Mouse (Mus musculus): ENCODE measurements around the gene D17H6S53E. TPM values are rescaled to one million over a fixed set of nuclear protein-coding genes. Genes with fewer than 3 reads are reported as not detected.

Gene D17H6S53E
- polyA plus RNA-seq, 1 experiment from 2014 or later, result 10.1 TPM

GRCm38 (mm10) chr17:35125578-35125977 lies 595 bp upstream of the D17H6S53E start:
- Histone ChIP-seq H3K9me3 (ENCODE audit: control insufficient read depth, low read length) (no peaks in the 10 kb centered on the region), H3K9ac (ENCODE audit: low read length) (peak overlapping the region; percentile 84), H3K4me2 (ENCODE audit: low read length) (peak overlapping the region; percentile 76), H3K27ac (replicated peaks in 1 of 2; ENCODE audit: control insufficient read depth in 1 of 2, insufficient read depth in 1 of 2, low read depth in 2 of 2, low read length in 2 of 2) (peak overlapping the region in 1 of 2 experiments; percentile 83; a peak in 2 of 4 replicates), H3K4me1 (ENCODE audit: control insufficient read depth in 2 of 2, insufficient read depth in 2 of 2, low read length in 2 of 2) (peaks cover 9 to 14% of the 10 kb centered on the region in 2 experiments), H3K36me3 (ENCODE audit: control insufficient read depth, insufficient read depth, low read length) (peaks cover 39% of the 10 kb centered on the region), H3K4me3 (ENCODE audit: control insufficient read depth in 1 of 2, insufficient read depth in 1 of 2, low read depth in 1 of 2, low read length in 2 of 2) (peak overlapping the region; percentile 65 to 78), H3K27me3 (ENCODE audit: control insufficient read depth, insufficient read depth, low read length) (no peaks in the 10 kb centered on the region)
- WGBS, result 21% methylated on average over 6 of the region's 6 CpGs
- no peak for ATAC-seq (ENCODE audit: insufficient number of reproducible peaks, insufficient read depth, low FRiP score, low read depth)

- Histone ChIP-seq H3K9ac (ENCODE audit: low read length) (peak overlapping the region; percentile 84), H3K9me3 (ENCODE audit: control insufficient read depth, low read length) (no peaks in the 10 kb centered on the region), H3K4me1 (ENCODE audit: control insufficient read depth in 2 of 2, insufficient read depth in 2 of 2, low read length in 2 of 2) (peaks cover 9 to 13% of the 10 kb centered on the region in 2 experiments), H3K36me3 (ENCODE audit: control insufficient read depth, insufficient read depth, low read length) (peaks cover 39% of the 10 kb centered on the region), H3K27ac (replicated peaks in 1 of 2; ENCODE audit: control insufficient read depth in 1 of 2, insufficient read depth in 1 of 2, low read depth in 2 of 2, low read length in 2 of 2) (peak overlapping the region in 1 of 2 experiments; percentile 83; a peak in 2 of 4 replicates), H3K27me3 (ENCODE audit: control insufficient read depth, insufficient read depth, low read length) (no peaks in the 10 kb centered on the region), H3K4me2 (ENCODE audit: low read length) (peak overlapping the region; percentile 76), H3K4me3 (ENCODE audit: control insufficient read depth in 1 of 2, insufficient read depth in 1 of 2, low read depth in 1 of 2, low read length in 2 of 2) (peak overlapping the region; percentile 65 to 78)
- 62% methylated on average over 13 of the region's 13 CpGs for WGBS
- no peak for ATAC-seq (ENCODE audit: insufficient number of reproducible peaks, insufficient read depth, low FRiP score, low read depth)
Observed at GRCm38 (mm10) chr17:35127017-35127416, 844 bp downstream of the D17H6S53E start.

GRCm38 (mm10) chr17:35128996-35129395 lies 2.8 kb downstream of the D17H6S53E start:
- no peaks in the 10 kb centered on the region for H3K9me3 ChIP-seq (ENCODE audit: control insufficient read depth, low read length)
- H3K27me3 ChIP-seq (ENCODE audit: control insufficient read depth, insufficient read depth, low read length), result no peaks in the 10 kb centered on the region
- H3K36me3 ChIP-seq (ENCODE audit: control insufficient read depth, insufficient read depth, low read length), result peaks cover 32% of the 10 kb centered on the region
- WGBS, result 66% methylated on average over 11 of the region's 11 CpGs
- peaks cover 7 to 9% of the 10 kb centered on the region in 2 experiments for H3K4me1 ChIP-seq (ENCODE audit: control insufficient read depth in 2 of 2, insufficient read depth in 2 of 2, low read length in 2 of 2)
- no peak overlapping the region for H3K4me3 ChIP-seq (ENCODE audit: control insufficient read depth in 1 of 2, insufficient read depth in 1 of 2, low read depth in 1 of 2, low read length in 2 of 2)
- H3K27ac ChIP-seq (replicated peaks in 1 of 2; ENCODE audit: control insufficient read depth in 1 of 2, insufficient read depth in 1 of 2, low read depth in 2 of 2, low read length in 2 of 2), result no peak overlapping the region
- H3K4me2 ChIP-seq (ENCODE audit: low read length), result no peak overlapping the region
- no peak for ATAC-seq (ENCODE audit: insufficient number of reproducible peaks, insufficient read depth, low FRiP score, low read depth)
- H3K9ac ChIP-seq (ENCODE audit: low read length), result no peak overlapping the region

GRCm38 (mm10) chr17:35131038-35131437 lies 4.9 kb downstream of the D17H6S53E start:
- no peak for ATAC-seq (ENCODE audit: insufficient number of reproducible peaks, insufficient read depth, low FRiP score, low read depth)
- no peak overlapping the region for H3K4me2 ChIP-seq (ENCODE audit: low read length)

GRCm38 (mm10) chr17:35131500-35132173 lies 5.5 kb downstream of the D17H6S53E start, which contains the start of gene Apom:
Gene Apom, minus strand, starts transcription at chr17:35132050.
- ATAC-seq (ENCODE audit: insufficient number of reproducible peaks, insufficient read depth, low FRiP score, low read depth), result no peak
- no peak within 1 kb of the TSS for H3K4me2 ChIP-seq (ENCODE audit: low read length)
- H3K4me1 ChIP-seq (ENCODE audit: control insufficient read depth in 2 of 2, insufficient read depth in 2 of 2, low read length in 2 of 2), result peaks cover 6 to 8% of the 10 kb centered on the region in 2 experiments
- no peak within 1 kb of the TSS for H3K27ac ChIP-seq (replicated peaks in 1 of 2; ENCODE audit: control insufficient read depth in 1 of 2, insufficient read depth in 1 of 2, low read depth in 2 of 2, low read length in 2 of 2)
- no peak within 1 kb of the TSS for H3K4me3 ChIP-seq (ENCODE audit: control insufficient read depth in 1 of 2, insufficient read depth in 1 of 2, low read depth in 1 of 2, low read length in 2 of 2)
- H3K9me3 ChIP-seq (ENCODE audit: control insufficient read depth, low read length), result no peaks in the 10 kb centered on the region
- H3K27me3 ChIP-seq (ENCODE audit: control insufficient read depth, insufficient read depth, low read length), result no peaks in the 10 kb centered on the region
- H3K9ac ChIP-seq (ENCODE audit: low read length), result no peak within 1 kb of the TSS
- 82% methylated on average over 15 of the region's 15 CpGs for WGBS
- peaks cover 20% of the 10 kb centered on the region for H3K36me3 ChIP-seq (ENCODE audit: control insufficient read depth, insufficient read depth, low read length)

More at GRCm38 (mm10) chr17:35131038-35131437, 4.9 kb downstream of the D17H6S53E start:
- Histone ChIP-seq H3K27ac (replicated peaks in 1 of 2; ENCODE audit: control insufficient read depth in 1 of 2, insufficient read depth in 1 of 2, low read depth in 2 of 2, low read length in 2 of 2) (no peak overlapping the region), H3K9me3 (ENCODE audit: control insufficient read depth, low read length) (no peaks in the 10 kb centered on the region), H3K9ac (ENCODE audit: low read length) (no peak overlapping the region), H3K4me1 (ENCODE audit: control insufficient read depth in 2 of 2, insufficient read depth in 2 of 2, low read length in 2 of 2) (peaks cover 0 to 7% of the 10 kb centered on the region in 2 experiments), H3K27me3 (ENCODE audit: control insufficient read depth, insufficient read depth, low read length) (no peaks in the 10 kb centered on the region), H3K36me3 (ENCODE audit: control insufficient read depth, insufficient read depth, low read length) (peaks cover 20% of the 10 kb centered on the region), H3K4me3 (ENCODE audit: control insufficient read depth in 1 of 2, insufficient read depth in 1 of 2, low read depth in 1 of 2, low read length in 2 of 2) (no peak overlapping the region)
- WGBS, result 82% methylated on average over 8 of the region's 8 CpGs

GRCm38 (mm10) chr17:35132174-35132560 lies 6.0 kb downstream of the D17H6S53E start:
- WGBS, result 73% methylated on average over 3 of the region's 3 CpGs
- H3K27ac ChIP-seq (replicated peaks in 1 of 2; ENCODE audit: control insufficient read depth in 1 of 2, insufficient read depth in 1 of 2, low read depth in 2 of 2, low read length in 2 of 2), result no peak overlapping the region
- ATAC-seq (ENCODE audit: insufficient number of reproducible peaks, insufficient read depth, low FRiP score, low read depth), result no peak
- H3K9ac ChIP-seq (ENCODE audit: low read length), result no peak overlapping the region
- H3K4me1 ChIP-seq (ENCODE audit: control insufficient read depth in 2 of 2, insufficient read depth in 2 of 2, low read length in 2 of 2), result peaks cover 6 to 11% of the 10 kb centered on the region in 2 experiments
- no peaks in the 10 kb centered on the region for H3K27me3 ChIP-seq (ENCODE audit: control insufficient read depth, insufficient read depth, low read length)
- no peak overlapping the region for H3K4me3 ChIP-seq (ENCODE audit: control insufficient read depth in 1 of 2, insufficient read depth in 1 of 2, low read depth in 1 of 2, low read length in 2 of 2)
- H3K4me2 ChIP-seq (ENCODE audit: low read length), result no peak overlapping the region
- H3K9me3 ChIP-seq (ENCODE audit: control insufficient read depth, low read length), result no peaks in the 10 kb centered on the region
- H3K36me3 ChIP-seq (ENCODE audit: control insufficient read depth, insufficient read depth, low read length), result peaks cover 20% of the 10 kb centered on the region

GRCm38 (mm10) chr17:35133517-35133916 lies 7.3 kb downstream of the D17H6S53E start:
- ATAC-seq (ENCODE audit: insufficient number of reproducible peaks, insufficient read depth, low FRiP score, low read depth), result no peak
- Histone ChIP-seq H3K4me1 (ENCODE audit: control insufficient read depth in 2 of 2, insufficient read depth in 2 of 2, low read length in 2 of 2) (peaks cover 4 to 13% of the 10 kb centered on the region in 2 experiments; a peak in 3 of 4 replicates), H3K9me3 (ENCODE audit: control insufficient read depth, low read length) (no peaks in the 10 kb centered on the region), H3K36me3 (ENCODE audit: control insufficient read depth, insufficient read depth, low read length) (peaks cover 29% of the 10 kb centered on the region), H3K4me3 (ENCODE audit: control insufficient read depth in 1 of 2, insufficient read depth in 1 of 2, low read depth in 1 of 2, low read length in 2 of 2) (no peak overlapping the region), H3K27ac (replicated peaks in 1 of 2; ENCODE audit: control insufficient read depth in 1 of 2, insufficient read depth in 1 of 2, low read depth in 2 of 2, low read length in 2 of 2) (no peak overlapping the region), H3K4me2 (ENCODE audit: low read length) (no peak overlapping the region), H3K9ac (ENCODE audit: low read length) (no peak overlapping the region), H3K27me3 (ENCODE audit: control insufficient read depth, insufficient read depth, low read length) (no peaks in the 10 kb centered on the region)
- 94% methylated on average over 7 of the region's 7 CpGs for WGBS

Measured in heart, embryonic 14.5 days (tissue).